Comparison of ENCODE assay signal across 9 mouse cellular contexts in genomic region chr2:10215876-10216565, GRCm38 (mm10).
DNase-seq lines count a peak whose midpoint lies in the region; ATAC-seq and TF ChIP-seq lines count a peak whose summit lies in the region.
"Had no signal": no experiment of that assay in that cellular context is flagged by ENCODE, and none has a peak within 500 bp of the region (broad histone marks: within the 10 kb centered on the region; RNA-seq: fewer than 3 reads in every experiment).

No protein-coding gene starts in this region.

- no peak for ATAC-seq in heart, embryonic 13.5 days (ENCODE audit: extremely low read depth, insufficient number of reproducible peaks, low FRiP score, low TSS enrichment)
- ATAC-seq in midbrain, embryonic 11.5 days (ENCODE audit: low FRiP score): no peak
- peak; percentile 41 for ATAC-seq in hindbrain, embryonic 12.5 days (ENCODE audit: low FRiP score)
- peak; percentile 9; the same call in 1 of the 2 replicates for ATAC-seq in stomach, postnatal 0 days (ENCODE audit: low FRiP score, low TSS enrichment)

- no peaks in the 10 kb centered on the region for H3K36me3 ChIP-seq in heart, embryonic 13.5 days
- H3K36me3 ChIP-seq in midbrain, embryonic 10.5 days: no peaks in the 10 kb centered on the region
- no peaks in the 10 kb centered on the region for H3K36me3 ChIP-seq in midbrain, embryonic 11.5 days (ENCODE audit: control insufficient read depth, insufficient read depth, low read length)
- H3K36me3 ChIP-seq in hindbrain, embryonic 12.5 days: no peaks in the 10 kb centered on the region
- H3K36me3 ChIP-seq in stomach, postnatal 0 days (ENCODE audit: control insufficient read depth, insufficient read depth, low read length): no peaks in the 10 kb centered on the region

- no peaks in the 10 kb centered on the region for H3K9me3 ChIP-seq in heart, embryonic 13.5 days
- no peaks in the 10 kb centered on the region for H3K9me3 ChIP-seq in midbrain, embryonic 10.5 days (replicated peaks)
- no peaks in the 10 kb centered on the region for H3K9me3 ChIP-seq in midbrain, embryonic 11.5 days (ENCODE audit: control insufficient read depth, low read length)
- H3K9me3 ChIP-seq in hindbrain, embryonic 12.5 days (replicated peaks): no peaks in the 10 kb centered on the region
- no peaks in the 10 kb centered on the region for H3K9me3 ChIP-seq in stomach, postnatal 0 days (ENCODE audit: control insufficient read depth, low read length)

- intact Hi-C loops in heart, postnatal 36 days (cut with DNase I): no loop called here

- H3K27ac ChIP-seq in heart, embryonic 13.5 days (replicated peaks): peak overlapping the region; percentile 59
- peak overlapping the region; percentile 73; the same call in 1 of the 2 replicates for H3K27ac ChIP-seq in midbrain, embryonic 10.5 days (replicated peaks)
- H3K27ac ChIP-seq in midbrain, embryonic 11.5 days (ENCODE audit: low read depth, low read length): no peak overlapping the region
- no peak overlapping the region; the same call in 1 of the 2 replicates for H3K27ac ChIP-seq in hindbrain, embryonic 12.5 days
- H3K27ac ChIP-seq in stomach, postnatal 0 days (replicated peaks): peak overlapping the region; percentile 37; the same call in 1 of the 2 replicates

- H3K27me3 ChIP-seq in heart, embryonic 13.5 days (replicated peaks): no peaks in the 10 kb centered on the region
- H3K27me3 ChIP-seq in midbrain, embryonic 10.5 days (ENCODE audit: low read depth, poor library complexity, severe bottlenecking): no peaks in the 10 kb centered on the region
- no peaks in the 10 kb centered on the region for H3K27me3 ChIP-seq in midbrain, embryonic 11.5 days (ENCODE audit: control insufficient read depth, insufficient read depth, low read length)
- no peaks in the 10 kb centered on the region for H3K27me3 ChIP-seq in hindbrain, embryonic 12.5 days
- no peaks in the 10 kb centered on the region for H3K27me3 ChIP-seq in stomach, postnatal 0 days (ENCODE audit: control insufficient read depth, insufficient read depth, low read length)

- TF ChIP-seq CTCF in stomach, postnatal 0 days (IDR thresholded peaks at IDR 0.05; ENCODE audit: low read depth): no peak

- no peak for DNase-seq in heart, postnatal 36 days
- DNase-seq in midbrain, embryonic 10.5 days (ENCODE audit: low spot score): no peak
- DNase-seq in midbrain, embryonic 11.5 days (ENCODE audit: low spot score, missing footprints): no peak
- no peak for DNase-seq in stomach, postnatal 0 days (ENCODE audit: low spot score)
- no peak for DNase-seq in left cerebral cortex, adult 18-20 months (ENCODE audit: low spot score in 2 of 2)
- no peak for DNase-seq in urinary bladder, adult 18-20 months (ENCODE audit: low spot score in 2 of 2)

- H3K4me3 ChIP-seq in heart, embryonic 13.5 days: no peak overlapping the region
- H3K4me3 ChIP-seq in midbrain, embryonic 10.5 days: no peak overlapping the region
- H3K4me3 ChIP-seq in midbrain, embryonic 11.5 days (ENCODE audit: low read depth, low read length): no peak overlapping the region
- no peak overlapping the region for H3K4me3 ChIP-seq in hindbrain, embryonic 12.5 days
- no peak overlapping the region for H3K4me3 ChIP-seq in stomach, postnatal 0 days (ENCODE audit: low read depth, low read length)

- H3K4me2 ChIP-seq in heart, embryonic 13.5 days: peak overlapping the region; percentile 9; the same call in 1 of the 2 replicates
- H3K4me2 ChIP-seq in midbrain, embryonic 11.5 days: no peak overlapping the region
- peak overlapping the region; percentile 21; the same call in 1 of the 2 replicates for H3K4me2 ChIP-seq in hindbrain, embryonic 12.5 days (replicated peaks)
- H3K4me2 ChIP-seq in stomach, postnatal 0 days (replicated peaks; ENCODE audit: low read depth): no peak overlapping the region
- H3K4me2 ChIP-seq: liver, embryonic 11.5 days had no signal

- H3K4me1 ChIP-seq in heart, embryonic 13.5 days: peaks cover 14% of the 10 kb centered on the region
- H3K4me1 ChIP-seq in midbrain, embryonic 10.5 days: peaks cover 10% of the 10 kb centered on the region
- H3K4me1 ChIP-seq in midbrain, embryonic 11.5 days (ENCODE audit: control insufficient read depth, insufficient read depth, low read length): no peaks in the 10 kb centered on the region
- H3K4me1 ChIP-seq in hindbrain, embryonic 12.5 days: peaks cover 11% of the 10 kb centered on the region
- H3K4me1 ChIP-seq in stomach, postnatal 0 days (replicated peaks; ENCODE audit: control insufficient read depth, insufficient read depth): no peaks in the 10 kb centered on the region; the same call in 1 of the 2 replicates

- no peak overlapping the region for H3K9ac ChIP-seq in heart, embryonic 13.5 days
- H3K9ac ChIP-seq in midbrain, embryonic 11.5 days (ENCODE audit: low read length): no peak overlapping the region
- no peak overlapping the region for H3K9ac ChIP-seq in hindbrain, embryonic 12.5 days
- no peak overlapping the region for H3K9ac ChIP-seq in stomach, postnatal 0 days (ENCODE audit: low read length)

- no peak for TF ChIP-seq EP300 in stomach, postnatal 0 days (optimal IDR thresholded peaks at IDR 0.05)

- WGBS in heart, embryonic 13.5 days: 71% methylated on average over 7 of the region's 7 CpGs
- WGBS in midbrain, embryonic 10.5 days: 84% methylated on average over 7 of the region's 7 CpGs
- 77% methylated on average over 7 of the region's 7 CpGs for WGBS in midbrain, embryonic 11.5 days
- 77% methylated on average over 7 of the region's 7 CpGs for WGBS in hindbrain, embryonic 12.5 days
- 65% methylated on average over 7 of the region's 7 CpGs for WGBS in stomach, postnatal 0 days

Comparison
In these comparisons a context has a peak if more than half of its experiments do, and no peak if none do; other contexts are left out.
1. H3K27ac ChIP-seq: peak in heart, embryonic 13.5 days (single experiment), midbrain, embryonic 10.5 days (single experiment) and stomach, postnatal 0 days (single experiment); none in midbrain, embryonic 11.5 days (single experiment) and hindbrain, embryonic 12.5 days (single experiment).
2. ATAC-seq: peak in hindbrain, embryonic 12.5 days (single experiment) and stomach, postnatal 0 days (single experiment); none in heart, embryonic 13.5 days (single experiment) and midbrain, embryonic 11.5 days (single experiment).
3. H3K4me2 ChIP-seq: peak in heart, embryonic 13.5 days (single experiment) and hindbrain, embryonic 12.5 days (single experiment); none in midbrain, embryonic 11.5 days (single experiment) and stomach, postnatal 0 days (single experiment).